Mouse (Mus musculus): ENCODE data around the gene Slain1. TPM values are rescaled to one million over a fixed set of nuclear protein-coding genes. Genes with fewer than 3 reads are reported as not detected.
A peak's percentile ranks its signal among the peaks of the same experiment; 100 is the strongest.

Slain1 gene
- 9.7 and 10.9 TPM in 2 replicates for polyA plus RNA-seq (2012; rRNA removed)

DNA sequence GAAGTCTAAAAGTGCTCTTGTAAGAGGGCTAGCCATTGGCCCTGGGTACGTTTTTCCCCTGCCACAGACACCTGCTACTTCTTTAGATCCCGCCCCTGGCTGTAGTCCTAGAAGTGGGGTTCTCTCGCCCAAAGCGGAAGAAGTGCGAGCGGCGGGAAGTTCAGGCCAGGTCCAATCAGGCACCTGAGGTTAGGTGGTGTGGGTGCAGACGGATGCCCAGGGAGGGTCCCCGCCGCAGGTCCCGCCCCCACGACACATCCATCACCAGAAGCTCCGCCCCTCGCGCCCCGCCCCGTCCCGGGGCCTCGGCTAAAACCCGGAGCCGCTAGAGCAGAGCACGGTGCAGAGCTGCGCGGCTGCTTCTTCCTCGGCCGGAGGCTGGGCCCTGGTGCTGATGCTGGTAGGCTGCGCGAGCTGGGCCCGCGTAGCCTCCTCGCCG is at the start of gene Slain1:
Gene Slain1 (plus strand): TSS at position 333 of the 439 bp plus-strand sequence.
- peak within 1 kb of the TSS; percentile 60 for H3K4me3 ChIP-seq (ENCODE audit: control insufficient read depth, low read depth, low read length)
- no peaks in the 10 kb centered on the region; the same call in 1 of the 2 replicates for H3K27me3 ChIP-seq (ENCODE audit: control insufficient read depth, insufficient read depth, low read length)
- no peaks in the 10 kb centered on the region for H3K36me3 ChIP-seq (ENCODE audit: control insufficient read depth, insufficient read depth, low read length)
- TF ChIP-seq POLR2A (IDR thresholded peaks at IDR 0.05; ENCODE audit: control insufficient read depth, low read depth, low read length) (peak; percentile 53; the same call in 1 of the 2 replicates), CTCF (IDR thresholded peaks at IDR 0.05; ENCODE audit: control insufficient read depth, insufficient read depth, insufficient replicate concordance, low read depth, low read length) (no peak)
- peaks cover 6% of the 10 kb centered on the region for H3K4me1 ChIP-seq (ENCODE audit: control insufficient read depth, insufficient read depth, low read length)
- H3K27ac ChIP-seq (ENCODE audit: control insufficient read depth, insufficient read depth, low read depth, low read length): no peak within 1 kb of the TSS

DNA sequence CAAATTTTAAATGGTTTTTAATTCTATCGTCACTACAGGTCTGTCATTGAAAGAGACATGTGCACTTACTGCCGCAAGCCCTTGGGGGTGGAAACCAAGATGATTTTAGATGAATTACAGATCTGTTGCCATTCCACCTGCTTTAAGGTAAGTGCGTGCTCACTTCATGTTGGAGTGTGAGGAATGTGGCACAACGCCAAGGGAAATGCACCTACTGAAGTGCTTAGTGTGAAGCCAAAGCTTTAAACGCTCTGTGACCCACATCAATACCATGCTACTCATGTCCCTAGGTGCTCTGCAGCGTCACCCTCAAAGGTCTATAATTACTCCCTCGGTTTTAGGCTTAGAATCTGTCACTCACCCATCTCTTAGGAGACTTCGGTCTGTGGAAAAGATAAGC is 42.0 kb upstream of the Slain1 start:
- H3K4me1 ChIP-seq (ENCODE audit: control insufficient read depth, insufficient read depth, low read length): no peaks in the 10 kb centered on the region
- no peaks in the 10 kb centered on the region for H3K27me3 ChIP-seq (ENCODE audit: control insufficient read depth, insufficient read depth, low read length)
- H3K27ac ChIP-seq (ENCODE audit: control insufficient read depth, insufficient read depth, low read depth, low read length): no peak overlapping the region
- no peak overlapping the region for H3K4me3 ChIP-seq (ENCODE audit: control insufficient read depth, low read depth, low read length)
- TF ChIP-seq POLR2A (IDR thresholded peaks at IDR 0.05; ENCODE audit: control insufficient read depth, low read depth, low read length): no peak
- TF ChIP-seq CTCF (IDR thresholded peaks at IDR 0.05; ENCODE audit: control insufficient read depth, insufficient read depth, insufficient replicate concordance, low read depth, low read length): no peak
- no peaks in the 10 kb centered on the region for H3K36me3 ChIP-seq (ENCODE audit: control insufficient read depth, insufficient read depth, low read length)

DNA sequence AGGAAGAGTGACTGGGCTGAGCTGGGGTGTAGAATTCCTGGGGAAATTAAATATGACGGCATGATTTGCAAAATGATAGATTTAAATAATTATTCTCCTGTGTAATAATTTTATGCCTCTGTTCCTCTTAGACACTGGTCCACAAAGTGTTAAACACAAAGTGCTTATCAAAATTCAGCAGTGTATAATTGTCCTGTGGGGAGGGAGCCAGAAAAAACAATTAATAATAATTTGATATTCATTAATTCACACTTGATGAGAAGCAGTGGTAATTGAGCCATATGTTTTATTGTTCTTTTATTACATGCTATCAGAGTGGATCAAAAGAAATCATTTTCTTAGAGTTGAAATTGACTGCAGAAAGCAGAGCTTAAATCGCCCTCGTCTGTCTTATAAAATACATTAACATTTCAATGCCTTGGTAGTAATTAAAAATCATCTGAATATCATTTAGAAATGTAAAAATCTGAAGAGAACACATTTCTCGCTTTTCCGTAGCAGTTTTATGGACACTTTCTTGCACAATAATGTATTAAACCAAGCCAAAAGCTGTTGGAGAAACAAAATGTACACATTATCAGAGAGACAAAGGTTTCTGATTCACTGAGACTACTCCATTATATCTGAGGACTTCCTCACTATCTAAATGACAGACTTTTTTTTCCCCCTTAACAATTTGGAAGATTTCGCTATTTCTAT is 36.3 kb upstream of the Slain1 start:
- Histone ChIP-seq H3K4me3 (ENCODE audit: control insufficient read depth, low read depth, low read length) (no peak overlapping the region), H3K27me3 (ENCODE audit: control insufficient read depth, insufficient read depth, low read length) (no peaks in the 10 kb centered on the region), H3K27ac (ENCODE audit: control insufficient read depth, insufficient read depth, low read depth, low read length) (no peak overlapping the region), H3K4me1 (ENCODE audit: control insufficient read depth, insufficient read depth, low read length) (no peaks in the 10 kb centered on the region), H3K36me3 (ENCODE audit: control insufficient read depth, insufficient read depth, low read length) (no peaks in the 10 kb centered on the region)
- TF ChIP-seq CTCF (IDR thresholded peaks at IDR 0.05; ENCODE audit: control insufficient read depth, insufficient read depth, insufficient replicate concordance, low read depth, low read length): no peak

DNA sequence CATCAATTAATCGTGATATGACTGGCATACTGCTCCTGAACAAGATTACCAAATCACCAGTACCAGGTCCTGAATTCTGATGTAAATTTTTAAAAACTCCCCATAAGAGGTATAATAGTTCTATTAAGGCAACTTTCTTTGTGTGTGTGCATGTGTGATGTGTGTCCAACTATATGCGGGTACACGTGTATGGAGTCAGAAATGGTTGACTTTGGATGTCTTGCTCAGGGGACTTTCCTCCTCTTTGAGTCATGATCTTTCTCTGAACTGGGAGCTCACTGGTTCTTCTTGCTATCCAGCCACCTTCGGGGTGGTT is 35.8 kb upstream of the Slain1 start:
- TF ChIP-seq POLR2A (IDR thresholded peaks at IDR 0.05; ENCODE audit: control insufficient read depth, low read depth, low read length) (no peak), CTCF (IDR thresholded peaks at IDR 0.05; ENCODE audit: control insufficient read depth, insufficient read depth, insufficient replicate concordance, low read depth, low read length) (no peak)
- no peak overlapping the region for H3K27ac ChIP-seq (ENCODE audit: control insufficient read depth, insufficient read depth, low read depth, low read length)
- no peak overlapping the region for H3K4me3 ChIP-seq (ENCODE audit: control insufficient read depth, low read depth, low read length)
- H3K4me1 ChIP-seq (ENCODE audit: control insufficient read depth, insufficient read depth, low read length): no peaks in the 10 kb centered on the region
- H3K27me3 ChIP-seq (ENCODE audit: control insufficient read depth, insufficient read depth, low read length): no peaks in the 10 kb centered on the region
- H3K36me3 ChIP-seq (ENCODE audit: control insufficient read depth, insufficient read depth, low read length): no peaks in the 10 kb centered on the region

DNA sequence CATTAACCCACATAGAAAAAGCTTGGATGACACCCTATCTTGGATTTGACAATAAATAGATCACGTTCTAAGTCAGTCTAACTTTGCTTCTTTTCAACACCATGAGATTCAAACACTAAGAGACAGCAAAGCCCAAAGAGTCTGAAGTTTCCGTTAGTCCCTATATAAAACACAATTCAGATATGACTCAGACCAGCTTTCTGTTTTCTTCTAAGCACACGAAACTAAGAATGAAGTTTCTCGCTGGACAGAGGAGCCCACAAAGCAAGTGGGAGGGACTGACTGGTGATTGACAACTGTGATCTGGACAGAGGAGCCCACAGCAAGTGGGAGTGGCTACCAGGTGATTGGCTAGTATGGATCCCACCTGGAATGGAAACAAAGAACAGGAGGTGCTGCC is 30.3 kb upstream of the Slain1 start:
- Histone ChIP-seq H3K4me3 (ENCODE audit: control insufficient read depth, low read depth, low read length) (no peak overlapping the region), H3K36me3 (ENCODE audit: control insufficient read depth, insufficient read depth, low read length) (no peaks in the 10 kb centered on the region), H3K27ac (ENCODE audit: control insufficient read depth, insufficient read depth, low read depth, low read length) (no peak overlapping the region), H3K4me1 (ENCODE audit: control insufficient read depth, insufficient read depth, low read length) (no peaks in the 10 kb centered on the region), H3K27me3 (ENCODE audit: control insufficient read depth, insufficient read depth, low read length) (no peaks in the 10 kb centered on the region)
- TF ChIP-seq CTCF (IDR thresholded peaks at IDR 0.05; ENCODE audit: control insufficient read depth, insufficient read depth, insufficient replicate concordance, low read depth, low read length): no peak
- TF ChIP-seq POLR2A (IDR thresholded peaks at IDR 0.05; ENCODE audit: control insufficient read depth, low read depth, low read length): no peak

DNA sequence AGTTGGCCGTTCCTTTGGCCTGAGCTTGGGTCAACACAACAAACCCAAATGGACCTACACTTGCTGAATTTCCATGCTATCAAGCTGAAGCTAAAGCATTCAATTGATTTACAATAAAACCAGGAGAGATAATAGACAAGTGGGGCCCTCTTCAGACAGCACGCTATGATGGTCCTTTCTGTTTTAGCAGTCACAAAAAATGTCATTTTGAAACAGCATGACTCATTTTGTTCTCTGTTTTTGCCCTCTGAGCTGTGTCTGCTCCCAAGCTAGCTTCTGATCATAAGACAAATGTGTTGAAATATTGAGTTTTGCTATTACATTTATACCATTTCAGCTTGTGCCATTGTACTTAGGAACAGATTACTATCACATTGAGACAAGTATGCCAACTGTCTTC is 28.8 kb upstream of the Slain1 start:
- no peaks in the 10 kb centered on the region for H3K27me3 ChIP-seq (ENCODE audit: control insufficient read depth, insufficient read depth, low read length)
- no peak overlapping the region for H3K27ac ChIP-seq (ENCODE audit: control insufficient read depth, insufficient read depth, low read depth, low read length)
- no peak overlapping the region for H3K4me3 ChIP-seq (ENCODE audit: control insufficient read depth, low read depth, low read length)
- no peaks in the 10 kb centered on the region for H3K4me1 ChIP-seq (ENCODE audit: control insufficient read depth, insufficient read depth, low read length)
- TF ChIP-seq POLR2A (IDR thresholded peaks at IDR 0.05; ENCODE audit: control insufficient read depth, low read depth, low read length) (no peak), CTCF (IDR thresholded peaks at IDR 0.05; ENCODE audit: control insufficient read depth, insufficient read depth, insufficient replicate concordance, low read depth, low read length) (no peak)
- H3K36me3 ChIP-seq (ENCODE audit: control insufficient read depth, insufficient read depth, low read length): no peaks in the 10 kb centered on the region

DNA sequence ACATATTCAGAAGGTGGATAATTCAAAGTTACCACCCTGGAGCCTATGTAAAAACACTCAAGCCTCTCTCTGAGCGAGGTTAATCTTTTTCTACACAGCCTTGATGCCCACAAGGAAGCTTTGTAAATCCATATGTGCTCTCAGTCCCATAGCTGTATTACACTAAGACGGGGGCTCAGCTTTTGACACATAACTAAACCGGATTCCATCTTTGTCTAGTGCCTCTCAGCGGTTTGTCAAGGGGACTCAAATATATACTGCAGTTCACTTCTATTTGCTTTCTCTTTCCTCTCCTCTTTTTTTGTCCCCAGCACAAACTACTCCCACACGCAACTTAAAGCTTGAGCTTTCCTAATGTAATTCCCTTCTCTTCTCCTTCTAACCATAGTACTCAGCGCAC is 23.9 kb upstream of the Slain1 start:
- Histone ChIP-seq H3K27ac (ENCODE audit: control insufficient read depth, insufficient read depth, low read depth, low read length) (no peak overlapping the region), H3K4me1 (ENCODE audit: control insufficient read depth, insufficient read depth, low read length) (no peaks in the 10 kb centered on the region), H3K4me3 (ENCODE audit: control insufficient read depth, low read depth, low read length) (no peak overlapping the region), H3K27me3 (ENCODE audit: control insufficient read depth, insufficient read depth, low read length) (no peaks in the 10 kb centered on the region), H3K36me3 (ENCODE audit: control insufficient read depth, insufficient read depth, low read length) (no peaks in the 10 kb centered on the region)
- TF ChIP-seq CTCF (IDR thresholded peaks at IDR 0.05; ENCODE audit: control insufficient read depth, insufficient read depth, insufficient replicate concordance, low read depth, low read length) (no peak), POLR2A (IDR thresholded peaks at IDR 0.05; ENCODE audit: control insufficient read depth, low read depth, low read length) (no peak)

All from testis, adult 2 months (tissue).